Mouse (Mus musculus) liver, adult 2 months (tissue): ENCODE measurements around the gene Smad3.

Source experiments
- CTCF ChIP-seq: fragments of 200-500 bp; IDR thresholded peaks from 2 replicates; pipeline ENCODE4 v1.5.1; 2011; ENCODE audit warnings: low read depth, low read length, control low read depth
- POLR2A ChIP-seq: fragments of 200-500 bp; IDR thresholded peaks from 2 replicates; pipeline ENCODE4 v1.6.1; 2011; ENCODE audit warnings: low read length, control low read depth; ENCODE audit not compliant: insufficient read depth; ENCODE audit errors: extremely low read depth

GRCm38 (mm10) chr9:63664792-63665646, 92.8 kb downstream of the Smad3 start:
- TF ChIP-seq CTCF = no peak
- no peak for TF ChIP-seq POLR2A
